Mouse (Mus musculus) intestine, postnatal 0 days (tissue): ENCODE results near the gene Dusp27. TPM values are rescaled to one million over a fixed set of nuclear protein-coding genes. Genes with fewer than 3 reads are reported as not detected.

Experiments
- ATAC-seq: fragments of 200-750 bp; cut with Nextera tagmentation; 2 replicates; pipeline ENCODE4 v1.8.0; 2017; ENCODE audit warnings: mild to moderate bottlenecking, moderate TSS enrichment, moderate library complexity
- H3K27ac ChIP-seq: fragments of 300-500 bp; sonication (generic); 2 replicates; pipeline ENCODE4 v1.5.1; 2014; ENCODE audit warnings: mild to moderate bottlenecking, low read depth, low read length, moderate library complexity
- H3K27me3 ChIP-seq: fragments of 300-500 bp; sonication (generic); replicated peaks from 2 replicates; pipeline ENCODE4 v1.6.1; 2014; ENCODE audit warnings: low read length, mixed read lengths; ENCODE audit not compliant: control insufficient read depth, insufficient read depth
- H3K36me3 ChIP-seq: fragments of 300-500 bp; sonication (generic); 2 replicates; pipeline ENCODE4 v1.6.1; 2014; ENCODE audit warnings: mild to moderate bottlenecking, moderate library complexity; ENCODE audit not compliant: control insufficient read depth, insufficient read depth
- H3K4me1 ChIP-seq: fragments of 300-500 bp; sonication (generic); replicated peaks from 2 replicates; pipeline ENCODE4 v1.6.1; 2014; ENCODE audit warnings: antibody characterized with exemption, low read length, mixed read lengths; ENCODE audit not compliant: control insufficient read depth, insufficient read depth
- H3K4me2 ChIP-seq: fragments of 300-500 bp; sonication (generic); replicated peaks from 2 replicates; pipeline ENCODE4 v1.6.1; 2014; ENCODE audit warnings: low read depth, mild to moderate bottlenecking, moderate library complexity
- H3K4me3 ChIP-seq: fragments of 300-500 bp; sonication (generic); 2 replicates; pipeline ENCODE4 v1.5.1; 2014; ENCODE audit warnings: low read depth, low read length
- H3K9ac ChIP-seq: fragments of 300-500 bp; sonication (generic); 2 replicates; pipeline ENCODE4 v1.6.1; 2014; ENCODE audit warnings: mild to moderate bottlenecking, low read depth, low read length
- H3K9me3 ChIP-seq: fragments of 300-500 bp; sonication (generic); 2 replicates; pipeline ENCODE4 v1.6.1; 2016; ENCODE audit warnings: mixed run types; ENCODE audit not compliant: control insufficient read depth
- CTCF ChIP-seq: sonication (generic); IDR thresholded peaks from 2 replicates; pipeline ENCODE4 v1.5.1; 2016; ENCODE audit warnings: low read depth, mild to moderate bottlenecking, control low read depth, antibody characterized with exemption, moderate library complexity
- WGBS: fragments of 180-500 bp; shearing (Covaris S2); extraction: QIAGEN DNeasy Blood & Tissue Kit; methylation state at CpG from one replicate; pipeline ENCODE4 v1.1.7; 2014; 5-methylcytosine and 5-hydroxymethylcytosine counted together
- polyA plus RNA-seq: library from polyadenylated mRNA; unstranded; fragments of >200 nt; fragmentation: Nextera tagmentation; extraction: Ambion mirVana; gene quantifications from 2 replicates; pipeline ENCODE4 v1.2.1, GENCODE M21; 2015

Gene Dusp27
- polyA plus RNA-seq, 1 experiment from 2014 or later: 0.99 TPM

- no peak overlapping the region for H3K4me3 ChIP-seq
- H3K4me1 ChIP-seq: no peaks in the 10 kb centered on the region
- no peak overlapping the region for H3K27ac ChIP-seq
- H3K4me2 ChIP-seq: no peak overlapping the region
- 0 out of 2 replicates have a peak, but pooled peaks have one; percentile 5 for TF ChIP-seq CTCF
- no peak for ATAC-seq
- no peaks in the 10 kb centered on the region for H3K36me3 ChIP-seq
- no peaks in the 10 kb centered on the region for H3K27me3 ChIP-seq
- H3K9me3 ChIP-seq: no peaks in the 10 kb centered on the region
- H3K9ac ChIP-seq: no peak overlapping the region
- 62% methylated on average over 9 of the region's 9 CpGs for WGBS
These were observed 71.5 kb downstream of the Dusp27 start for GRCm38 (mm10) chr1:166056098-166056756.

- Histone ChIP-seq H3K36me3 (no peaks in the 10 kb centered on the region), H3K4me3 (no peak overlapping the region), H3K4me2 (no peak overlapping the region), H3K27me3 (no peaks in the 10 kb centered on the region), H3K9me3 (no peaks in the 10 kb centered on the region), H3K27ac (no peak overlapping the region), H3K9ac (no peak overlapping the region), H3K4me1 (no peaks in the 10 kb centered on the region; the same call in 1 of the 2 replicates)
- WGBS: 27% methylated on average over 10 of the region's 10 CpGs
- no peak for TF ChIP-seq CTCF
- no peak for ATAC-seq
These were observed 74.3 kb downstream of the Dusp27 start for GRCm38 (mm10) chr1:166053285-166053955.

- Histone ChIP-seq H3K9me3 (no peaks in the 10 kb centered on the region), H3K27ac (no peak overlapping the region), H3K36me3 (no peaks in the 10 kb centered on the region), H3K4me3 (peak overlapping the region; percentile 44), H3K9ac (no peak overlapping the region), H3K4me1 (no peaks in the 10 kb centered on the region; the same call in 1 of the 2 replicates), H3K27me3 (no peaks in the 10 kb centered on the region), H3K4me2 (peak overlapping the region; percentile 93)
- 26% methylated on average over 11 of the region's 11 CpGs for WGBS
- no peak for TF ChIP-seq CTCF
- no peak for ATAC-seq
These were observed 78.5 kb downstream of the Dusp27 start for GRCm38 (mm10) chr1:166049046-166049827.

- no peak for TF ChIP-seq CTCF
These were observed 79.4 kb downstream of the Dusp27 start for GRCm38 (mm10) chr1:166048230-166048911.

More at GRCm38 (mm10) chr1:166048230-166048911, 79.4 kb downstream of the Dusp27 start:
- no peaks in the 10 kb centered on the region; the same call in 1 of the 2 replicates for H3K4me1 ChIP-seq
- peak overlapping the region; percentile 44 for H3K4me3 ChIP-seq
- peak overlapping the region; percentile 93 for H3K4me2 ChIP-seq
- H3K27ac ChIP-seq: no peak overlapping the region
- no peaks in the 10 kb centered on the region for H3K36me3 ChIP-seq
- under 1% methylated on average over 23 of the region's 23 CpGs for WGBS
- peak overlapping the region; percentile 34; the same call in 1 of the 2 replicates for H3K9ac ChIP-seq
- H3K27me3 ChIP-seq: no peaks in the 10 kb centered on the region
- peak; percentile 42 for ATAC-seq
- H3K9me3 ChIP-seq: no peaks in the 10 kb centered on the region

Other genes with a start within 250 kb of the Dusp27 start
- gene Pou2f1, start 125.2 kb downstream of the Dusp27 start, polyA plus RNA-seq: 6.1 and 6.9 TPM in 2 replicates
- 136 and 161 TPM in 2 replicates for gene Gpa33, start 2.3 kb upstream of the Dusp27 start, polyA plus RNA-seq
- not detected in 2 replicates for gene Mael, start 110.8 kb upstream of the Dusp27 start, polyA plus RNA-seq
- 0.43 and 0.60 TPM in 2 replicates for gene Ildr2, start 126.2 kb upstream of the Dusp27 start, polyA plus RNA-seq